Comparison of ENCODE assay signal across 18 mouse cellular contexts in the genomic region with DNA sequence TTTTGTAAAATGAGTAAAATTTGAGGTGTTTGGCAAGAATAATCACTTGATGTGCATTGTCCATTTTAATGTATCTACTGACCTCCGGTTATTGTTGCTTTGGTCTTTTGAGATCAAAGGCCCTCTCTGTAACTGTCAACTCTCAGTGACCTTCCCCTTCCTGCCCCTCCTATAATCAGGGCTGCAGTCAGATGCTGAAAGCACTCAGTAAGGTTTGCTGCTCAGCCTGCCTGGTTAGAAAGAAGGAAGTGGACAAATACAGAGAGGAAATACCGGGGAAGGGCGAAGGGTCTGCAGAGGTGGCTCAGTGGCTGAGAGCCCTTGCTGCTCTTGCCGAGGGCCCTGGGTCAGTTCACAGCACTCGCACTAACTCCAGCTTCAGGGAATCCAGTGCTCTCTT. TPM values are rescaled to one million over a fixed set of nuclear protein-coding genes. Genes with fewer than 3 reads are reported as not detected.
DNase-seq lines count a peak whose midpoint lies in the region; ATAC-seq and TF ChIP-seq lines count a peak whose summit lies in the region.
"Had no signal": no experiment of that assay in that cellular context is flagged by ENCODE, and none has a peak within 500 bp of the region (broad histone marks: within the 10 kb centered on the region; RNA-seq: fewer than 3 reads in every experiment).

No protein-coding gene starts in this region.

- H3K4me2 ChIP-seq in lung, embryonic 16.5 days (ENCODE audit: low read depth, low read length): no peak overlapping the region
- H3K4me2 ChIP-seq: hindbrain, embryonic 14.5 days; limb, embryonic 13.5 days had no signal

- no peaks in the 10 kb centered on the region for H3K9me3 ChIP-seq in lung, embryonic 16.5 days (ENCODE audit: control insufficient read depth, low read length)
- H3K9me3 ChIP-seq: G1E; limb, embryonic 13.5 days had no signal

- peaks cover 44% of the 10 kb centered on the region for H3K36me3 ChIP-seq in lung, embryonic 16.5 days (ENCODE audit: control insufficient read depth, insufficient read depth, low read length)

- H3K27ac ChIP-seq in left cerebral cortex, adult 2 months: peak overlapping the region; percentile 55; the same call in 1 of the 2 replicates
- H3K27ac ChIP-seq in lung, embryonic 16.5 days (ENCODE audit: low read length): peak overlapping the region; percentile 52
- H3K27ac ChIP-seq: hindbrain, embryonic 14.5 days; limb, embryonic 13.5 days had no signal

- no peak for TF ChIP-seq CTCF in left cerebral cortex, adult 2 months (IDR thresholded peaks at IDR 0.05)

- DNase-seq in heart, adult 11 months: peak; percentile 91
- no peak for DNase-seq in heart, postnatal 4 days
- DNase-seq in left cerebral cortex, adult 2 months (ENCODE audit: extremely low spot score in 1 of 2, low spot score in 2 of 2): no peak
- DNase-seq in left cerebral cortex, postnatal 25 days (ENCODE audit: low spot score in 2 of 2): no peak
- DNase-seq in frontal cortex, adult 2 months (ENCODE audit: extremely low spot score in 1 of 2, low spot score in 1 of 2): no peak
- no peak for DNase-seq in ovary, postnatal 36 days (ENCODE audit: low spot score)
- DNase-seq: adrenal gland, adult 8-10 months; cerebellum, adult 9-11 months; gastrocnemius, postnatal 36 days; right cerebral cortex, postnatal 4 days; thymus, postnatal 14 days had no signal

- H3K4me3 ChIP-seq in left cerebral cortex, adult 2 months: no peak overlapping the region
- no peak overlapping the region for H3K4me3 ChIP-seq in lung, embryonic 16.5 days (ENCODE audit: low read length)
- H3K4me3 ChIP-seq: limb, embryonic 13.5 days had no signal

- peak; percentile 37; the same call in 1 of the 2 replicates for ATAC-seq in lung, embryonic 16.5 days (ENCODE audit: low read depth)
- peak; percentile 87 for ATAC-seq in megakaryocyte, adult 5-6 weeks (ENCODE audit: poor library complexity, severe bottlenecking)
- ATAC-seq: intestine, postnatal 0 days; midbrain, embryonic 16.5 days had no signal

- H3K27me3 ChIP-seq in lung, embryonic 16.5 days (ENCODE audit: control insufficient read depth, insufficient read depth, low read depth, low read length): no peaks in the 10 kb centered on the region
- H3K27me3 ChIP-seq: limb, embryonic 13.5 days had no signal

- intact Hi-C loops in left cerebral cortex, adult 2 months (cut with DNase I): no loop called here
- intact Hi-C loops in left cerebral cortex, postnatal 25 days (cut with DNase I): no loop called here

- H3K4me1 ChIP-seq in lung, embryonic 16.5 days (replicated peaks; ENCODE audit: control insufficient read depth, insufficient read depth, low read length): peaks cover 13% of the 10 kb centered on the region
- H3K4me1 ChIP-seq: limb, embryonic 13.5 days had no signal

- no peak overlapping the region for H3K9ac ChIP-seq in lung, embryonic 16.5 days (ENCODE audit: low read length)
- H3K9ac ChIP-seq: hindbrain, embryonic 14.5 days; limb, embryonic 13.5 days had no signal

- 54% methylated on average over 5 of the region's 5 CpGs for WGBS in lung, embryonic 16.5 days

RNA-seq across cellular contexts. Expression of a gene that starts 8.0 kb away (rescaled TPM):
- 100 to 1,000 TPM; 122 to 127 TPM for total RNA-seq in heart, postnatal 4 days (2021)
- 100 to 1,000 TPM; 147 TPM for total RNA-seq in left cerebral cortex, adult 2 months (2021)
- 100 to 1,000 TPM; 157 to 158 TPM for total RNA-seq in left cerebral cortex, postnatal 25 days (2021)
- 106 and 118 TPM in 2 replicates for polyA plus RNA-seq in lung, embryonic 16.5 days (2015; fragmentation: Nextera tagmentation; extraction: Ambion mirVana)
- 33.7 and 43.6 TPM in 2 replicates for total RNA-seq in megakaryocyte, adult 5-6 weeks (2015)
- total RNA-seq in megakaryocyte, adult 5-6 weeks (2017): 79.9 and 111 TPM in 2 replicates
- 233 and 264 TPM in 2 replicates for polyA plus RNA-seq in frontal cortex, adult 2 months (2012; rRNA removed)

RNA-seq across cellular contexts. Expression of a gene that starts 21.7 kb away (rescaled TPM):
- total RNA-seq in heart, postnatal 4 days (2021): under 1 TPM; 0.29 to 0.56 TPM
- total RNA-seq in left cerebral cortex, adult 2 months (2021): 10 to 100 TPM; 27.3 to 30.0 TPM
- 10 to 100 TPM; 37.5 to 40.2 TPM for total RNA-seq in left cerebral cortex, postnatal 25 days (2021)
- 3.6 TPM in 2 replicates for polyA plus RNA-seq in lung, embryonic 16.5 days (2015; fragmentation: Nextera tagmentation; extraction: Ambion mirVana)
- not detected in 2 replicates for total RNA-seq in megakaryocyte, adult 5-6 weeks (2015)
- total RNA-seq in megakaryocyte, adult 5-6 weeks (2017): not detected in 2 replicates
- polyA plus RNA-seq in frontal cortex, adult 2 months (2012; rRNA removed): 89.0 TPM in 2 replicates
- polyA plus RNA-seq: G1E had no signal

Comparison
In these comparisons a context has a peak if more than half of its experiments do, and no peak if none do; other contexts are left out.
1. RNA of a gene that starts 21.7 kb away (total RNA-seq): 37.5 to 40.2 TPM in left cerebral cortex, postnatal 25 days and 27.3 to 30.0 TPM in left cerebral cortex, adult 2 months; 0.29 to 0.56 TPM in heart, postnatal 4 days and not detected in megakaryocyte, adult 5-6 weeks; every median in the first group is over 10 times any median in the second.